Mouse (Mus musculus): ENCODE data around the gene Prr18.
"Not testable (repeated sequence)": the region's sequence is repeated elsewhere in the genome, so short reads cannot be mapped to it uniquely, and the experiment has no call there.

Prr18 gene

GRCm38 (mm10) chr17:8337159-8337558 lies at the start of gene Prr18:
Gene Prr18, plus strand, starts transcription at chr17:8337459.
- not testable (repeated sequence) for DNase-seq (ENCODE audit: low spot score)

- DNase-seq (ENCODE audit: low spot score): no peak
These were observed 47.1 kb upstream of the Prr18 start for GRCm38 (mm10) chr17:8289993-8290679.

- no peak for DNase-seq (ENCODE audit: low spot score)
These were observed 46.5 kb upstream of the Prr18 start for GRCm38 (mm10) chr17:8290736-8291135.

- DNase-seq (ENCODE audit: low spot score): no peak
These were observed 41.4 kb upstream of the Prr18 start for GRCm38 (mm10) chr17:8295825-8296224.

GRCm38 (mm10) chr17:8296313-8296844 lies 40.9 kb upstream of the Prr18 start:
- no peak for DNase-seq (ENCODE audit: low spot score)

- DNase-seq (ENCODE audit: low spot score): no peak
These were observed 39.5 kb upstream of the Prr18 start for GRCm38 (mm10) chr17:8297746-8298145.

GRCm38 (mm10) chr17:8298281-8298680 lies 39.0 kb upstream of the Prr18 start:
- DNase-seq (ENCODE audit: low spot score): no peak

- DNase-seq (ENCODE audit: low spot score): no peak
These were observed 37.7 kb upstream of the Prr18 start for GRCm38 (mm10) chr17:8299524-8299923.

GRCm38 (mm10) chr17:8301515-8301914 lies 35.7 kb upstream of the Prr18 start:
- no peak for DNase-seq (ENCODE audit: low spot score)

- DNase-seq (ENCODE audit: low spot score): no peak
These were observed 34.4 kb upstream of the Prr18 start for GRCm38 (mm10) chr17:8302772-8303438.

GRCm38 (mm10) chr17:8303671-8304070 lies 33.6 kb upstream of the Prr18 start:
- DNase-seq (ENCODE audit: low spot score): no peak

- DNase-seq (ENCODE audit: low spot score): no peak
These were observed 31.5 kb upstream of the Prr18 start for GRCm38 (mm10) chr17:8305801-8306200.

- DNase-seq (ENCODE audit: low spot score): peak; percentile 82
These were observed 26.2 kb upstream of the Prr18 start, which contains the start of gene Sft2d1 for GRCm38 (mm10) chr17:8310838-8311614. Gene Sft2d1, plus strand, starts transcription at chr17:8311102.

- DNase-seq (ENCODE audit: low spot score): no peak
These were observed 25.5 kb upstream of the Prr18 start for GRCm38 (mm10) chr17:8311751-8312150.

GRCm38 (mm10) chr17:8313976-8314375 lies 23.3 kb upstream of the Prr18 start:
- no peak for DNase-seq (ENCODE audit: low spot score)

- no peak for DNase-seq (ENCODE audit: low spot score)
These were observed 21.0 kb upstream of the Prr18 start for GRCm38 (mm10) chr17:8316251-8316650.

- not testable (repeated sequence) for DNase-seq (ENCODE audit: low spot score)
These were observed 10.4 kb upstream of the Prr18 start for GRCm38 (mm10) chr17:8326877-8327276.

GRCm38 (mm10) chr17:8328511-8329174 lies 8.6 kb upstream of the Prr18 start:
- DNase-seq (ENCODE audit: low spot score): no peak

GRCm38 (mm10) chr17:8330602-8331001 lies 6.7 kb upstream of the Prr18 start:
- DNase-seq (ENCODE audit: low spot score): no peak

GRCm38 (mm10) chr17:8339666-8340374 lies 2.6 kb downstream of the Prr18 start:
- DNase-seq (ENCODE audit: low spot score): no peak
